Mouse (Mus musculus): ENCODE data around the gene Mfsd6. TPM values are rescaled to one million over a fixed set of nuclear protein-coding genes. Genes with fewer than 3 reads are reported as not detected.
"Not testable (repeated sequence)": the region's sequence is repeated elsewhere in the genome, so short reads cannot be mapped to it uniquely, and the experiment has no call there.

Mfsd6 gene
- polyA plus RNA-seq, 3 experiments from 2014 or later, result 6.8 to 10.7 (median 7.2) TPM

GRCm38 (mm10) chr1:52707030-52707429, 20.2 kb downstream of the Mfsd6 start:
- ATAC-seq, result no peak

- no peak for ATAC-seq
Observed at GRCm38 (mm10) chr1:52702738-52703491, 24.3 kb downstream of the Mfsd6 start.

DNA sequence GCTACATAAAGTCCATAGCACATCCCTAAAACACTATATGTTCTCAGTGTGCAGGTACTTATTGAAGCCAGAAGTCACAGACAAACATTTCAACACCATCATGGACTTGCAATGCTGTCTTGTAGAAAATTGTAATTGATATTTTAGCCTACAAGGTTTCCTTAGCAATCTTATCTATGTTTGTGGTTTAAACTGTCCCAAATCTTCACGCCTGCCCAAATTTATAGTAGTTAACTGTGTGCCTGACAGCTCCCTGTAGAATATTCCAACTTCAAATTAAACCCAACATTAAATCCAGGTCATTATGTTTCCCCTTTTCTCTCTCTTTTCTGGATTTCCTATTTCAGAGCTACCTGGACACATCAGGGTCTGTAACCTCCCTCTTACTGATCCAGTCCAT, 25.3 kb downstream of the Mfsd6 start:
- ATAC-seq, result no peak

GRCm38 (mm10) chr1:52694456-52694855, 32.8 kb downstream of the Mfsd6 start:
- not testable (repeated sequence) for ATAC-seq

GRCm38 (mm10) chr1:52687636-52688035, 39.6 kb downstream of the Mfsd6 start:
- ATAC-seq, result no peak

DNA sequence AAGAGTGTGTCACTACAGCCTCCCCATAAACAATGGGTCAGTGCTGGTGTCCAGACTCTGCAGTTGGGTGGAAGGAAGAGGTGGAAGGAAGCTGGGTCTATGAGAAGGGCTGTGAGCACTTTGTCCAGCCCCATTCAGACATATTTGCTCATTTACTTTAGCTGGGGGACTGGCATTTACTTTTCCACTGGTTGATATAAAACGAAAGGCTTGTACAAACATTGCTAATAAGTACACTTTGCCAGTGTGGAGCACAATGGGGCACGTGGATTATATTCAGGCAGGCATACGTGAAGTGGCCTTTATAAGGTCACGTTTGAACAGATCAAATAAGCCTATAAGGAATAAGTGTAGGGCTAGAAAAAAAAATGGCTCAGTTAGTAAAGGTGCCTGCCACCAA, 43.7 kb downstream of the Mfsd6 start:
- ATAC-seq, result no peak

GRCm38 (mm10) chr1:52676621-52677020, 50.6 kb downstream of the Mfsd6 start:
- ATAC-seq, result no peak

DNA sequence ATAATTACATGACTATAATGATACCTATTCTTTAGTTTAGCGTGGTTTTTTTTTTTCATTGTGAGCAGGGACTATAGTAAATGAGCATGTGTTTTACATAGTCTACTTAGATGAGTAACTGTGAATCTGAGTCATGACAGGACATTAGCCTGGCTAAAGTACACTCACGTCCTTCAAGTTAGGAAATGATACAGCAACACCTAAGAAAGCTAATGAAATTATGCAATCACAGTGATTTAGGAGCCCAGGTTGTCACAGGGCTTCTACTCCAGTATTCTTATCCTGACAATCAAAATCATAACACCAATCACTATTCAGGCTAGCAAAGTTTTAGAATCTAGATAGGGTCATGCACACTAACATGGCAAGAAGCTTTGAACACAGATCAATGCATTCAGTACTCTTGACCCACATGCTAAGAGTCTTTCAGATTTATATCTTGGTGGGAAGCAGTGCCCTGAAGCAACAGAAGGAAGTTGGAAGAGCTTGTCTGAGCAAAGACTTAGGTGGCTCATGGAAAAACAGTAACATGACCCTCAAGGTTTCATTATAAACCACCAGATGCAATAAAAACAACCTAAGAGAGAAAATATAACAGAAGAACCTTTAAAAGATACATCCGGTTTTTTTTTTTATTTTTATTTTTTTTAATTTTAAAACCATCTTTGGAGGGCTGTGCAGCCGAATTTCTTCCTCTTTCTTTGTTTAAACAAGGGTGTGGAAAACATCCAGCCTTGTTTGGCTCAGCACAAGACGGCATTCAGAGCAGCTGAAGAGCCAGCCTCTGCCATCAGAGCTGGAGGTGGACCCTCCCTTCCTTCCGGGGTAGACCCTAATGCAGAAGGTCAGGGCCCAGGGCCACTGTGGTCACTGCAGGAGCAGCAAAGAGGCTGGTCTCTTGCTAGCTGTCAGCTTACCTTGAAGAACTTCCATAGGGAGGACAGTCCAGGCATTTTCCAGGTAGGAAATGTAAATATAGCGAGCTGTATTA, 51.4 kb downstream of the Mfsd6 start:
- ATAC-seq, result no peak

DNA sequence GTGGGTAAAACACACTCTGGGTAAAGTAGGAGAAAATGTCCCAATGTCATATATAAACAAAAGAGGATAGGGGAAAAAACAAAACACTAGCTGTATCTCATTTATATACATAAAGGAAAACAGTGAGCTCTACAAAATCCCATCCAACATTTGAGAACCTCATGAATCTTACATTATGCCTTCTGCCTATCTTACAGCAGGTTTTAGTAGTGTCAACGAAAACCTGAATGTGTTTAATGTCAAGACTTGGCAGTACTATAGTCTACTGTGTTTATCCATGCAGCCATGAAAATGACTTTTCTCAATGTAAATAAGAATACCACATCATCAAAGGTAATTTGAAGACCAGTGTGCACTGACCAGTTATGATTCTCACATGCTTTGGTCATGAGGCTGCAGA, 57.3 kb downstream of the Mfsd6 start:
- ATAC-seq, result no peak

DNA sequence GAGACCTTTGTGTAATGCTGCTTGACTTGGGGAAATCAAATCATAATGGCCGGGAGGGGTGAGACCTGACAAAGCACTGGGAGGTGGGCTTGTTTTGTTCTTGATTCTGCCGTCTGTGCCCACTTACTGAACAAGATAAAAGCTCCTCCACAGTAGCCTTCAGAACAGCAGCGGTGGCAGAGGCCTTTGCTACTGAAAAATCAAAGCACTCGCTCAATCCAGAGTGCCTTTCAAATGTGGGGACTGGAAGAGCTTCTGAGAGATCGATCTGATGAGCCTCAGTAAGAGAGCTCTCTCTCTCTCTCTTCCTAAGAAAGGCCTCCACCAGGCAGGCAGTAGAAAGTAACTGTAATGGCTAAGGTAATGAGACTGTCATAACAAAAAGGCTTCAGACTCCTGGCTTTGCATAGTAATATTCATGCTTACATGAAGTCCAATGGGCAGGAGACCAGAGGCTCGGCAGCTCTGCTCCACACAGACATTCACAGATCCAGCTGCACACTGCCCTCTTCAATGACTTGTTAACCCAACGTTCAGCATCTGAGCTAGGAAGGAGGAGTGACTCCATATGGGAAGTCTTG, 58.4 kb downstream of the Mfsd6 start:
- no peak for ATAC-seq

- no peak for ATAC-seq
Observed at GRCm38 (mm10) chr1:52663228-52663627, 64.0 kb downstream of the Mfsd6 start.

- no peak for ATAC-seq
Observed at GRCm38 (mm10) chr1:52660765-52661164, 66.5 kb downstream of the Mfsd6 start.

- ATAC-seq, result no peak
Observed at GRCm38 (mm10) chr1:52660278-52660677, 67.0 kb downstream of the Mfsd6 start.

- no peak for ATAC-seq
Observed at GRCm38 (mm10) chr1:52658160-52658559, 69.1 kb downstream of the Mfsd6 start.

- ATAC-seq, result peak; percentile 25
Observed at GRCm38 (mm10) chr1:52655153-52655552, 72.1 kb downstream of the Mfsd6 start.

DNA sequence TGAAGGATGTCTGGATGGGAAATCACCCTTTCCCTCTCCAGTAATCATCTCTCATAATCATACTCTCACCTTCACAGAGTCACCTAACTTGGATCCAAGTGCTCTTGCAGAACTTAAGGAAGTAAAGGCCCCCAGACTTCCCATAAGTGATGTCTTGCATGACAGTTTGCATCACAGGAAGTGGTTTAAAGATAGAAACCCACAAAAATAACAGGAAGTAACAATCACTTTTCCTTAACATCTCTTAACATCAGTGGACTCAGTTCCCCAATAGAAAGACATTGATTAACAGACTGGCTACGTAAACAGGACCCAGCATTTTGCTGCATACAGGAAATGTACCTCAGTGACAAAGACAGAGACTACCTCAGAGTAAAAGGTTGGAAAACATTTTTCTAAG, 73.9 kb downstream of the Mfsd6 start:
- peak; percentile 75 for ATAC-seq

DNA sequence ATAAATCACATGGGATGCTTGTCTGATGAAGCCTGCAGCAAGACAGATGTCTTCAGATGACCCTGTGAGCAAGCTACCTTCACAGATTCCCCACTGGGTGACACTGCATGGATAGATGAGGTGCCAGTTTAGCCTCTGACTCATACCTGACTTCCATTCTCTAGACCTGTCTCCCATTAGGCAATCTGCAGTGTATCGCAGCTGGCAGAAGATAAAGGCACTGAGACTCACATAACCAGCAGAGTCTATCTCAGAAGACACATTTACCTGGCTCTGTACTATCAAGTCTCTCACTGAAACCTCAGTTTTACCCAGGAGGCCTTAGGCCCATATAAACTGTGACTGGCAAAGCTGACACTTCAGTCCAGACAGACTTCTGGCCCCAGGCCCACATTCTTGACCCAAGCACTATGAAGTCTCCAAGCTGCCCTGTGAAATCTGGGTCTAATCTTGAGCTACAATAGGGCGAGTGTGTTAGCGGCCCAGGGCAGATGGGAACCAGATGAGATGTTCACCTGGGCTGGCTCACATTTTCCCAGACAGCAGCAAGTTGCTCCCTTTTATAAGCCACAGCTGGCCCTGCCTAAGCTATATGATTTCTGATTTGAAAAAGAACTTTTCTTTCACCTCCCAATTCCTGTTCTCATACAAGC, 74.5 kb downstream of the Mfsd6 start:
- no peak for ATAC-seq

DNA sequence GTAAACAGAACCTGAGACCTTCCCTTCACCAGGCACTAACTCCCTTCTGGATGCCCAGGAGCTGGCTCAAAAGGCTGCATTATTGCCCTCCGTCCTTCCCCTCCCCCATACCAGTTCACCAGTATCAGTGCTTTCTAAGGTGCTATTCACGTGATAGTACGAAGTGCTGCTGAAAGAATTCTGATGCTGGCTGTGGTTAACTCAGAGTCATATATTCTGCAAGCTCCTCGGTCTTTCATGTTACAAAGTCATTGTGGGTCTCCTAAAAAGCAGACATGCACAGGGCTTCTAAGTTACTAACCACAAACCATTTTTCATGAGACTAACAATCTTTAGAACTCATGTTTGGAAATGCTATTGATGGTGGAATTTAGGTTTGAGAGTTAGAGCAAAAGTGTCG, 77.2 kb downstream of the Mfsd6 start:
- peak; percentile 18 for ATAC-seq

DNA sequence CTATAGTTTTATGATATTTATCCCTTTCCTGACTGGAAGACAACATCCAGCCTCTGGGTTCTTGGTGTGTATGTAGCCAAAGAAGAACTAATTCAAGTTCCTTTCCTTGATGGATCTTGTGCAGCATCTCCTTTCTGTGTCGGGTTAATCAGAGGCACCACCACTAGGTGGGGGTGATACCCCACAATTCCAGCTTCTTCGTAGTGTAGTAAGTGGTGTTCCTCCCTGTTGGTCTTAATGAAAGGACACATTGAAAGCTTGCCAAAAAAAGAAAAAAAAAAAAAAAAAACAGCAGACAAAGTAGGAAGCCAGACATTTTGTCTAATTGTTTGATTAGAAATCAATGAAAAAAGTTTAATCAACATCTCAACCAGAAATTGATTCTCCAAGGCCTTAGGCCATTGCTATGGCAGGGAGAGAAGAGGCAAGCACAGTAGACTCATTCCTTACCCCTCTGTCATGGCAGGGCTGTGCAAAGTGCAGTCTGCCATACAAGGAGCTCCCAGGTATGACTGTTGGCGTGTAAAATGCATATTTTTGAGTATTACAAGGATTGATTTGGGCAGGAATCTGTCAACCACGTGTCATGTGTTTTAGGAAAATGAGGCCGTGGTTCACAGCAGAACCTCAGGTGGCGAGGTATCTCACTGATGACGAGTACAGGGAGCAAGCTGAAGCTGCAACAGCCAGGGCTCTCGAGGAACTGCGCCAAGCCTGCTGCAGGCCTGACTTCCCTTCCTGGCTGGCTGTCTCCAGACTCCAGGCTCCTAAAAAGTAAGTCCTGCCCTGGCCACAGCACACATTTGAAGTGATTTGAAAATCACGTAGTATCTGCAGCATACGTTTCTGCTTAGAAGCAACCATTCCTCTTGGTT, 78.9 kb downstream of the Mfsd6 start:
- ATAC-seq, result peak; percentile 64

- ATAC-seq, result no peak
Observed at GRCm38 (mm10) chr1:52640736-52641135, 86.5 kb downstream of the Mfsd6 start.

DNA sequence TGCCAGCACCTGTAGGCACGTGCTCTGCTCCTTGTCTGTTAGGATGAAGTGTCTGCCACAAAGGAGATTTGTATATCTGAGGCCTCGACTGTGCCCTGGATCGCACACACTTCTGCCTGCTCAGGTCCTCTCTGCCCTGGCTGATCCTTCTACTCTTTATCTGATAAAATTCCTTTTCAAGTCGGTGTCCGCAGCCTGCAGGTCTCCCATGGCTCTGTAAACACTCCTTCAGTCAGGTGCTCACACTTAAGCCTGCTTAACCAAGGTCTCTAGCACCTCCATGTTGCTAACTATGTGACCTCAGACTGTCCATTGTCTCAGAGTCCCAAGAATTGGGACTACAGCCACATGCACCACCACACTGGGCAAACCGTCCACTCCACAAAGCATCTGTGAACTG, 87.0 kb downstream of the Mfsd6 start:
- ATAC-seq, result no peak

GRCm38 (mm10) chr1:52639090-52639489, 88.2 kb downstream of the Mfsd6 start:
- ATAC-seq, result no peak

Measured in inflammation-experienced regulatory T-cells, adult 6 months (primary cell).